Mouse (Mus musculus) left cerebral cortex, adult 6 months (tissue): ENCODE data around the gene Thrap3. TPM values are rescaled to one million over a fixed set of nuclear protein-coding genes. Genes with fewer than 3 reads are reported as not detected.

ENCODE experiments used
- long read RNA-seq, 2 experiments: library from polyadenylated mRNA; unstranded; transcript quantifications; one replicate each; pipeline ENCODE4 v2.0.0; 2019 to 2020
- polyA plus RNA-seq: library from polyadenylated mRNA; unstranded; fragments of <200 nt; fragmentation: Nextera tagmentation; gene quantifications from 2 replicates; pipeline ENCODE4 v1.2.3, GENCODE M21; 2021

Thrap3 gene
- 41.6 and 45.4 TPM in 2 replicates for polyA plus RNA-seq
- long read RNA-seq, experiment 1, full-length matches to known transcripts, result 72 of 237 reads
- long read RNA-seq, experiment 1, partial matches to known transcripts, result 69 of 237 reads
- long read RNA-seq, experiment 1, other reads (novel, unspliced or antisense), result 96 of 237 reads
- long read RNA-seq, experiment 2, full-length matches to known transcripts, result 9 of 73 reads
- long read RNA-seq, experiment 2, partial matches to known transcripts, result 50 of 73 reads
- long read RNA-seq, experiment 2, other reads (novel, unspliced or antisense), result 14 of 73 reads

GRCm38 (mm10) chr4:126202303-126203181 lies at the start of gene Thrap3:
Gene Thrap3, minus strand, starts transcription at chr4:126202760.

GRCm38 (mm10) chr4:126163067-126163659 lies 39.4 kb downstream of the Thrap3 start, which contains the start of gene Sh3d21:
Gene Sh3d21, minus strand, starts transcription at chr4:126163491.

DNA sequence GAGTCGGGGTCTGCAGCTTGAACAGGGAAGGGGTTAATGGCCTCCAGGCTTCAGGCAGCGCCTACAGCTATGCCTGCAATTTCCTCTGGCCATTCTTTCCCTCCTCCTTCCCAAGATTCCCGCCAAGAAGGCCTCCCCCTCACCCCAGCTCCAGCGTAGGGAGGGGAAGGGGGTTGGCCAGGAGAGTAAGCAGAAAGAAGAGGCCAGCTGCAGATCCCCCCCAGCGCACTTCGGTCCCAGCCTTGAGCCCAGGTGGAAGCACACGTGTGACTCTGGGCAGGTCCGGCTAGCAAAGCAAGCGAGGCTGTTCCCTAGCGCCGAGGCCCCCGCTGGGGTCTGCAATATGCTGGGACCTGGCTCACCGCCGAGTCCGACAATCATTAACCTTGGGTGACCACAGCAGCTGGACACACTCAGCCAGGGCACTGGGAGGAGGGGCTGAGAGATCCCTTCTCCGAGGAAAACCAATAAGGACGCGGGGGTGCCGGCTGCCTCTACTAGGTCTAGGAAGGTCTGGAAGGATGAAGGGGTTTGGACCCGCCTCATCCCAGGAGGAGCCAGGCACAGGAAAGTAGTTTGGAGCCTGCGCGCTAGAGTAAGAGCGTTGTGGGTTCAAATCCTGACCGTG lies 54.9 kb downstream of the Thrap3 start, which contains the start of gene Eva1b:
Eva1b (plus strand) TSS at position 212 of the 628 bp plus-strand sequence.

Other genes starting within 250 kb of the Thrap3 start
- gene Csf3r, start 178.2 kb downstream of the Thrap3 start, polyA plus RNA-seq, result 1.5 and 2.0 TPM in 2 replicates
- 101 and 105 TPM in 2 replicates for gene Mrps15, start 155.8 kb downstream of the Thrap3 start, polyA plus RNA-seq
- gene Oscp1, start 144.2 kb downstream of the Thrap3 start, polyA plus RNA-seq, result 65.4 and 83.2 TPM in 2 replicates
- gene Lsm10, start 106.1 kb downstream of the Thrap3 start, polyA plus RNA-seq, result 26.2 and 39.1 TPM in 2 replicates
- 3.8 and 13.2 TPM in 2 replicates for gene Stk40, start 98.8 kb downstream of the Thrap3 start, polyA plus RNA-seq
- gene Eva1b, start 55.0 kb downstream of the Thrap3 start, polyA plus RNA-seq, result 6.0 and 6.6 TPM in 2 replicates
- gene Sh3d21, start 39.3 kb downstream of the Thrap3 start, polyA plus RNA-seq, result 0.35 and 0.39 TPM in 2 replicates
- 24.3 and 105 TPM in 2 replicates for gene Map7d1, start 53.6 kb upstream of the Thrap3 start, polyA plus RNA-seq
- 73.5 and 74.6 TPM in 2 replicates for gene Trappc3, start 59.6 kb upstream of the Thrap3 start, polyA plus RNA-seq
- 0.32 and 0.48 TPM in 2 replicates for gene Col8a2, start 84.0 kb upstream of the Thrap3 start, polyA plus RNA-seq
- 27.0 TPM in 2 replicates for gene Adprhl2, start 118.9 kb upstream of the Thrap3 start, polyA plus RNA-seq
- 0.11 and 0.72 TPM in 2 replicates for gene Tekt2, start 122.9 kb upstream of the Thrap3 start, polyA plus RNA-seq
- 6.3 and 6.5 TPM in 2 replicates for gene Ago3, start 226.8 kb upstream of the Thrap3 start, polyA plus RNA-seq